Mouse (Mus musculus): ENCODE measurements at regions not wholly inside any gene's neighbourhood (a gene's known extent, or its start where the extent isn't known, plus 50 kb on each side); places are given as distances from the start of the nearest gene placed in this dataset.

- no peak; the same call in 1 of the 2 replicates for TF ChIP-seq CTCF (IDR thresholded peaks at IDR 0.05; ENCODE audit: low read depth)
- TF ChIP-seq EP300 (IDR thresholded peaks at IDR 0.05; ENCODE audit: low read depth): no peak
These were observed 475.8 kb upstream of the Gm5415 start for GRCm38 (mm10) chr1:33022852-33023251.
